Mouse (Mus musculus) CH12.LX (cell line): ENCODE results near the gene Gng8. TPM values are rescaled to one million over a fixed set of nuclear protein-coding genes. Genes with fewer than 3 reads are reported as not detected.

Source experiments
- DNase-seq: peaks from one replicate; pipeline ENCODE4 v3.0.0-alpha.2; 2013; ENCODE audit errors: extremely low read depth
- H3K27ac ChIP-seq: 2 replicates; pipeline ENCODE4 v1.5.1; 2012; ENCODE audit warnings: low read depth, mild to moderate bottlenecking, control low read depth, moderate library complexity; ENCODE audit not compliant: insufficient read depth
- H3K27me3 ChIP-seq: replicated peaks from 2 replicates; pipeline ENCODE3; 2012; ENCODE audit warnings: inconsistent platforms
- H3K36me3 ChIP-seq, 2 experiments: replicated peaks in 1 of 2; 2 replicates each; pipeline versions ENCODE3 to v1.6.1; 2012; ENCODE audit warnings: inconsistent platforms in 1 of 2, low read length in 1 of 2, mild to moderate bottlenecking in 1 of 2, mixed read lengths in 1 of 2, moderate library complexity in 1 of 2; ENCODE audit not compliant: control insufficient read depth in 1 of 2, insufficient read depth in 1 of 2
- H3K4me1 ChIP-seq, 2 experiments: 2 replicates each; pipeline ENCODE4 v1.6.1; 2012; ENCODE audit warnings: inconsistent platforms in 1 of 2, moderate library complexity in 1 of 2; ENCODE audit not compliant: insufficient read depth in 2 of 2, control insufficient read depth in 1 of 2
- H3K4me2 ChIP-seq: 2 replicates; pipeline ENCODE4 v1.6.1; 2012; ENCODE audit warnings: low read depth, mild to moderate bottlenecking, control low read depth; ENCODE audit not compliant: poor library complexity, insufficient read depth, severe bottlenecking
- H3K4me3 ChIP-seq, 3 experiments: fragments of 150-350 bp in 1 of 3; sonication (generic) in 1 of 3; replicated peaks in 1 of 3; 2 replicates each; pipeline versions ENCODE3 to v1.5.1; 2011 to 2012; ENCODE audit warnings: low read depth in 2 of 3, low read length in 2 of 3, mild to moderate bottlenecking in 2 of 3, moderate library complexity in 2 of 3, control low read depth in 1 of 3, improper control_type of control experiment in 1 of 3, inconsistent platforms in 1 of 3, mixed read lengths in 1 of 3; ENCODE audit not compliant: poor library complexity in 1 of 3
- H3K79me2 ChIP-seq: replicated peaks from 2 replicates; pipeline ENCODE4 v1.6.1; 2012; ENCODE audit warnings: mild to moderate bottlenecking, moderate library complexity; ENCODE audit not compliant: control insufficient read depth, poor library complexity, insufficient read depth, severe bottlenecking; ENCODE audit errors: extremely low read depth
- H3K9ac ChIP-seq: 2 replicates; pipeline ENCODE4 v1.6.1; 2012; ENCODE audit warnings: low read depth, mild to moderate bottlenecking, control low read depth, moderate library complexity; ENCODE audit not compliant: insufficient read depth
- H3K9me3 ChIP-seq: replicated peaks from 2 replicates; pipeline ENCODE3; 2012; ENCODE audit warnings: low read length, inconsistent platforms, mixed read lengths
- BHLHE40 ChIP-seq: IDR thresholded peaks from 2 replicates; pipeline ENCODE4 v1.6.1; 2011; ENCODE audit warnings: mild to moderate bottlenecking, low read depth, low read length, improper control_type of control experiment
- CHD1 ChIP-seq: IDR thresholded peaks from 2 replicates; pipeline ENCODE4 v1.6.1; 2012; ENCODE audit warnings: low read depth, low read length, improper control_type of control experiment, inconsistent platforms
- CHD2 ChIP-seq: IDR thresholded peaks from 2 replicates; pipeline ENCODE4 v1.6.1; 2011; ENCODE audit warnings: low read length, improper control_type of control experiment
- CTCF ChIP-seq, 2 experiments: IDR thresholded peaks in 1 of 2; conservative IDR thresholded peaks in 1 of 2; 2 replicates each; pipeline ENCODE4 v1.5.1; 2011 to 2012; ENCODE audit warnings: low read depth in 2 of 2, low read length in 2 of 2, improper control_type of control experiment in 1 of 2, inconsistent platforms in 1 of 2, mild to moderate bottlenecking in 1 of 2, moderate library complexity in 1 of 2
- E2F4 ChIP-seq: IDR thresholded peaks from 2 replicates; pipeline ENCODE4 v1.6.1; 2011; ENCODE audit warnings: low read depth, low read length, improper control_type of control experiment; ENCODE audit not compliant: insufficient replicate concordance
- ELF1 ChIP-seq: IDR thresholded peaks from 2 replicates; pipeline ENCODE4 v1.6.1; 2014; ENCODE audit warnings: low read depth, mild to moderate bottlenecking, inconsistent platforms, low read length, improper control_type of control experiment
- EP300 ChIP-seq: IDR thresholded peaks from 2 replicates; pipeline ENCODE4 v1.6.1; 2011; ENCODE audit warnings: low read length, improper control_type of control experiment
- ETS1 ChIP-seq: conservative IDR thresholded peaks from 2 replicates; pipeline ENCODE4 v1.6.1; 2012; ENCODE audit warnings: low read depth, mild to moderate bottlenecking, inconsistent platforms, low read length, improper control_type of control experiment, moderate library complexity
- GABPA ChIP-seq: IDR thresholded peaks from 2 replicates; pipeline ENCODE4 v1.6.1; 2012; ENCODE audit warnings: low read depth, low read length, improper control_type of control experiment, inconsistent platforms; ENCODE audit not compliant: insufficient replicate concordance
- HCFC1 ChIP-seq: IDR thresholded peaks from 2 replicates; pipeline ENCODE4 v1.6.1; 2012; ENCODE audit warnings: low read depth, mild to moderate bottlenecking, inconsistent platforms, low read length, improper control_type of control experiment
- IRF4 ChIP-seq: IDR thresholded peaks from 2 replicates; pipeline ENCODE4 v1.6.1; 2014; ENCODE audit warnings: low read depth, mild to moderate bottlenecking, inconsistent platforms, low read length, improper control_type of control experiment
- JUN ChIP-seq: IDR thresholded peaks from 2 replicates; pipeline ENCODE4 v1.6.1; 2011; ENCODE audit warnings: low read depth, mild to moderate bottlenecking, low read length, improper control_type of control experiment, moderate library complexity; ENCODE audit not compliant: insufficient read depth
- JUND ChIP-seq: conservative IDR thresholded peaks from 2 replicates; pipeline ENCODE4 v1.6.1; 2011; ENCODE audit warnings: low read depth, low read length, improper control_type of control experiment
- KAT2A ChIP-seq: IDR thresholded peaks from 2 replicates; pipeline ENCODE4 v1.6.1; 2012; ENCODE audit warnings: low read length, improper control_type of control experiment, inconsistent platforms; ENCODE audit not compliant: insufficient replicate concordance
- MAFK ChIP-seq: IDR thresholded peaks from 2 replicates; pipeline ENCODE4 v1.6.1; 2011; ENCODE audit warnings: low read length, improper control_type of control experiment; ENCODE audit not compliant: insufficient replicate concordance
- MAX ChIP-seq: IDR thresholded peaks from 2 replicates; pipeline ENCODE4 v1.6.1; 2011; ENCODE audit warnings: low read length, improper control_type of control experiment
- MAZ ChIP-seq: IDR thresholded peaks from 2 replicates; pipeline ENCODE4 v1.6.1; 2012; ENCODE audit warnings: low read depth, mild to moderate bottlenecking, inconsistent platforms, low read length, improper control_type of control experiment, moderate library complexity
- MEF2A ChIP-seq: IDR thresholded peaks from 2 replicates; pipeline ENCODE4 v1.6.1; 2014; ENCODE audit warnings: low read depth, mild to moderate bottlenecking, inconsistent platforms, low read length, improper control_type of control experiment, borderline replicate concordance
- MXI1 ChIP-seq: IDR thresholded peaks from 2 replicates; pipeline ENCODE4 v1.6.1; 2011; ENCODE audit warnings: mild to moderate bottlenecking, low read depth, low read length, improper control_type of control experiment
- MYC ChIP-seq: IDR thresholded peaks from 2 replicates; pipeline ENCODE4 v1.6.1; 2011; ENCODE audit warnings: low read depth, mild to moderate bottlenecking, improper control_type of control experiment, low read length
- NELFE ChIP-seq: IDR thresholded peaks from 2 replicates; pipeline ENCODE4 v1.6.1; 2011; ENCODE audit warnings: low read depth, low read length, improper control_type of control experiment
- NRF1 ChIP-seq: IDR thresholded peaks from 2 replicates; pipeline ENCODE4 v1.6.1; 2014; ENCODE audit warnings: low read depth, mild to moderate bottlenecking, inconsistent platforms, low read length, improper control_type of control experiment, moderate library complexity
- PAX5 ChIP-seq: IDR thresholded peaks from 2 replicates; pipeline ENCODE4 v1.6.1; 2012; ENCODE audit warnings: low read length, inconsistent platforms, mixed read lengths
- POLR2A ChIP-seq: IDR thresholded peaks from 2 replicates; pipeline ENCODE4 v1.6.1; 2011; ENCODE audit warnings: low read depth, mild to moderate bottlenecking, improper control_type of control experiment, low read length
- POLR2AphosphoS2 ChIP-seq: IDR thresholded peaks from 2 replicates; pipeline ENCODE4 v1.6.1; 2011; ENCODE audit warnings: low read depth, low read length, improper control_type of control experiment
- RAD21 ChIP-seq: IDR thresholded peaks from 2 replicates; pipeline ENCODE4 v1.6.1; 2011; ENCODE audit warnings: low read depth, mild to moderate bottlenecking, low read length, improper control_type of control experiment, moderate library complexity
- RCOR1 ChIP-seq: conservative IDR thresholded peaks from 2 replicates; pipeline ENCODE4 v1.6.1; 2012; ENCODE audit warnings: low read depth, mild to moderate bottlenecking, inconsistent platforms, low read length, improper control_type of control experiment
- SIN3A ChIP-seq: IDR thresholded peaks from 2 replicates; pipeline ENCODE4 v1.6.1; 2012; ENCODE audit warnings: low read length, improper control_type of control experiment, inconsistent platforms
- SMC3 ChIP-seq: IDR thresholded peaks from 2 replicates; pipeline ENCODE4 v1.6.1; 2011; ENCODE audit warnings: low read depth, low read length, improper control_type of control experiment
- TBP ChIP-seq: conservative IDR thresholded peaks from 2 replicates; pipeline ENCODE4 v1.6.1; 2011; ENCODE audit warnings: low read depth, low read length, improper control_type of control experiment
- TCF12 ChIP-seq: IDR thresholded peaks from 2 replicates; pipeline ENCODE4 v1.6.1; 2014; ENCODE audit warnings: low read depth, mild to moderate bottlenecking, inconsistent platforms, low read length, improper control_type of control experiment
- UBTF ChIP-seq: IDR thresholded peaks from 2 replicates; pipeline ENCODE4 v1.6.1; 2012; ENCODE audit warnings: low read depth, mild to moderate bottlenecking, inconsistent platforms, low read length, improper control_type of control experiment, moderate library complexity
- USF1 ChIP-seq: IDR thresholded peaks from 2 replicates; pipeline ENCODE4 v1.6.1; 2014; ENCODE audit warnings: low read depth, mild to moderate bottlenecking, inconsistent platforms, low read length, improper control_type of control experiment
- USF2 ChIP-seq: conservative IDR thresholded peaks from 2 replicates; pipeline ENCODE4 v1.6.1; 2011; ENCODE audit warnings: low read depth, low read length, improper control_type of control experiment
- ZC3H11A ChIP-seq: IDR thresholded peaks from 2 replicates; pipeline ENCODE4 v1.6.1; 2012; ENCODE audit warnings: low read depth, mild to moderate bottlenecking, inconsistent platforms, low read length, improper control_type of control experiment
- ZKSCAN1 ChIP-seq: IDR thresholded peaks from 2 replicates; pipeline ENCODE4 v1.6.1; 2012; ENCODE audit warnings: low read depth, inconsistent platforms, low read length, improper control_type of control experiment, borderline replicate concordance
- ZMIZ1 ChIP-seq: IDR thresholded peaks from 2 replicates; pipeline ENCODE4 v1.6.1; 2012; ENCODE audit warnings: low read depth, mild to moderate bottlenecking, inconsistent platforms, low read length, improper control_type of control experiment
- ZNF384 ChIP-seq: IDR thresholded peaks from 2 replicates; pipeline ENCODE4 v1.6.1; 2012; ENCODE audit warnings: low read depth, low read length, improper control_type of control experiment, inconsistent platforms
- dilution Hi-C: fragments of 300-500 bp; cut with MboI; formaldehyde crosslinking; loops from 2 replicates; pipeline ENCODE4 v1.14.3; 2020; ENCODE audit warnings: low sequenced_read_pairs; ENCODE audit not compliant: extremely low pct_unique_long_range_greater_than_20kb, extremely low pct_ligation_motif_present
- in situ Hi-C: fragments of 300-500 bp; cut with MboI; formaldehyde crosslinking; loops from 3 replicates; pipeline ENCODE4 v1.14.3; 2019; ENCODE audit warnings: low sequenced_read_pairs, low pct_ligation_motif_present, low pct_unique_long_range_greater_than_20kb, mixed read lengths
- polyA plus RNA-seq: library from polyadenylated mRNA; unstranded; fragments of >175 nt; gene quantifications from 2 replicates; pipeline ENCODE4 v1.2.1, GENCODE M21; 2012; ENCODE audit warnings: low read depth; ENCODE audit not compliant: insufficient read length
- total RNA-seq, 2 experiments: library from RNA; depleted of rRNA; stranded (reverse); fragments of 300-350 nt in 1 of 2; fragments of >200 nt in 1 of 2; gene quantifications; 2 replicates each; pipeline ENCODE4 v1.2.3; 2012 to 2014

The Gng8 gene
- total RNA-seq (2012; rRNA removed) (0.25 TPM in 1 of 2 replicates, not detected in the other), total RNA-seq (2014; rRNA removed) (not detected in 2 replicates), polyA plus RNA-seq (2.4 and 2.5 TPM in 2 replicates)

DNA sequence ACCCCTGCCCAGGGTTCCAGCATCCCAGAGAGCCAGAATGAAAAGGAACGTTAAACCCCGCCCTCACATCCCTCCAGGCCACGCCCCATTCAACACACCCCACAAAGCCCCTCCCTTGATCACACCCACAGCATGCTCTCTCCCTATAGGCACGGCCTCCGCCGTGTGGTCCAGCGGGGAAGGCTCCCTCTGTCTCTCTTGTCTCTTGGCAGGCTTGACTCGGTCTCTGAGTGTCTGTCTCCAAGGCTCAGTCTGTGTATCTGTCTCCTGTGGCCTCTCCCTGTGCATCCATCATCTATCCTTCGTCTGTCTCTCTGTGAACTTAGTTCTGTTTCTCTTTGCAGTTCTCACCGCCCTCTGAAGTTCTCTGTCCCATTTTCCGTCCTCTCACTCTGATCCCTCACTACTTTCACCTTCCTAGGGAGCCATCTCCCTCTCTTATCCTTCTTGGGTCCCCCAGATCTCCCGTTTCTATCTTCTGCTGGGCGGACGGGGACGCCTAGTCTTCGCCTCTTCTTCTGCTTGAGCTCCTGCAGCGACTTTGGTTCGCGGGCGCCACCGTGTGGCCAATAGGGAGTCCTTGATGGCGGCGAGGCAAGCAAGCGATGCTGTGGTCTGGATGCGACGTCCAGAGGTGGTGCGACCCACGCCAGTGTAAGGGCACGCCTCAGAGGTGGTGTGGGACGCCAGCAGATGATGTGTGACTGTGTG, at the start of gene Gng8:
Gene Gng8, plus strand, starts transcription at position 146 of the 711 bp plus-strand sequence.
- H3K79me2 ChIP-seq: no peaks in the 10 kb centered on the region
- in situ Hi-C loops: no loop called here
- peak within 1 kb of the TSS; percentile 98 for H3K4me2 ChIP-seq
- dilution Hi-C loops: no loop called here
- H3K27ac ChIP-seq: no peak within 1 kb of the TSS
- peaks cover 6% of the 10 kb centered on the region for H3K27me3 ChIP-seq
- H3K4me3 ChIP-seq: peak within 1 kb of the TSS; percentile 14 to 55 (median 40)
- DNase-seq: peak; percentile 89
- TF ChIP-seq SMC3 (peak; percentile 82), USF1 (no peak), NRF1 (no peak; the same call in 1 of the 2 replicates), GABPA (no peak), CHD2 (no peak), ZMIZ1 (no peak), UBTF (no peak), TCF12 (no peak), EP300 (no peak), PAX5 (no peak), MXI1 (peak; percentile 48; the same call in 1 of the 2 replicates), ELF1 (no peak), ZC3H11A (no peak; the same call in 1 of the 2 replicates), USF2 (no peak), JUN (no peak), SIN3A (no peak), NELFE (no peak), KAT2A (no peak), MYC (no peak), RAD21 (peak; percentile 77), MEF2A (0 out of 2 replicates have a peak, but pooled peaks have one; percentile 16), POLR2AphosphoS2 (no peak), ZNF384 (no peak), JUND (no peak), BHLHE40 (no peak), CTCF (conservative IDR thresholded peaks at IDR 0.05 in 1 of 2, IDR thresholded peaks at IDR 0.05 in 1 of 2; ENCODE audit: low read depth in 2 of 2, low read length in 2 of 2) (peak in 1 of 2 experiments; percentile 92; a peak in 2 of 4 replicates), MAFK (no peak), MAX (peak; percentile 4; the same call in 1 of the 2 replicates), IRF4 (no peak), E2F4 (no peak), RCOR1 (no peak), MAZ (no peak), ETS1 (no peak), POLR2A (no peak), HCFC1 (0 out of 2 replicates have a peak, but pooled peaks have one; percentile 8), CHD1 (no peak), ZKSCAN1 (no peak), TBP (no peak)
- TF ChIP-seq, all 38 proteins: peak for 7
- no peaks in the 10 kb centered on the region for H3K9me3 ChIP-seq
- H3K4me1 ChIP-seq: peaks cover 11 to 36% of the 10 kb centered on the region in 2 experiments
- H3K36me3 ChIP-seq: peaks cover 0 to 14% of the 10 kb centered on the region in 2 experiments
- H3K9ac ChIP-seq: no peak within 1 kb of the TSS
